Mouse (Mus musculus): ENCODE measurements at regions not wholly inside any gene's neighbourhood (a gene's known extent, or its start where the extent isn't known, plus 50 kb on each side); places are given as distances from the start of the nearest gene placed in this dataset.

DNA sequence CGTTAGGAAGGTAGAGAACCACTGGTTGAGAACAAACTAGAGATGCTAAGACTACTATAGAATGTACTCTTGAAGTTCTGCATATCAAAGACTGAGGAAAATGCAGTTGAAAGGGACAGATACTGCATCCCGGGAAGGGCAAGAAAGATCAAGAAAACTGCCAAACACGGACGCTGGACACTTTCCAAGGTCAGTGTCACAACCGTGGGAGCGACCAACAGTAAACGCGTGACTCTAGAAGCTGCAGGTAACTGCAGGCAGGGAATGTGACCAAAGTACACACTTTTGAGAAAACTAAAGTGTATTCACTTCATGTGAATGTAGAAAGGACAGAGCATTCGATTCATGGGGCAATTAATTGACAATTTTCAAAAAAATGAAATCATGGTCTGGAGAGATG is 368.6 kb upstream of the Mgmt start:
- H3K36me3 ChIP-seq (ENCODE audit: control insufficient read depth, insufficient read depth, low read length), result no peaks in the 10 kb centered on the region
- H3K4me1 ChIP-seq (replicated peaks; ENCODE audit: control insufficient read depth, insufficient read depth, low read length), result no peaks in the 10 kb centered on the region
- H3K9ac ChIP-seq (ENCODE audit: low read length), result no peak overlapping the region
- no peaks in the 10 kb centered on the region for H3K27me3 ChIP-seq (replicated peaks; ENCODE audit: control insufficient read depth, insufficient read depth, low read length)
- 90% methylated on average over 9 of the region's 9 CpGs for WGBS
- H3K4me2 ChIP-seq (ENCODE audit: low read length), result no peak overlapping the region
- no peaks in the 10 kb centered on the region for H3K9me3 ChIP-seq (ENCODE audit: control insufficient read depth, low read length)
- DNase-seq (ENCODE audit: low spot score), result no peak
- no peak for ATAC-seq (replicated peaks; ENCODE audit: low FRiP score, low TSS enrichment, low read depth)
- H3K27ac ChIP-seq (ENCODE audit: low read depth), result no peak overlapping the region
- no peak overlapping the region for H3K4me3 ChIP-seq (ENCODE audit: low read depth, low read length)

DNA sequence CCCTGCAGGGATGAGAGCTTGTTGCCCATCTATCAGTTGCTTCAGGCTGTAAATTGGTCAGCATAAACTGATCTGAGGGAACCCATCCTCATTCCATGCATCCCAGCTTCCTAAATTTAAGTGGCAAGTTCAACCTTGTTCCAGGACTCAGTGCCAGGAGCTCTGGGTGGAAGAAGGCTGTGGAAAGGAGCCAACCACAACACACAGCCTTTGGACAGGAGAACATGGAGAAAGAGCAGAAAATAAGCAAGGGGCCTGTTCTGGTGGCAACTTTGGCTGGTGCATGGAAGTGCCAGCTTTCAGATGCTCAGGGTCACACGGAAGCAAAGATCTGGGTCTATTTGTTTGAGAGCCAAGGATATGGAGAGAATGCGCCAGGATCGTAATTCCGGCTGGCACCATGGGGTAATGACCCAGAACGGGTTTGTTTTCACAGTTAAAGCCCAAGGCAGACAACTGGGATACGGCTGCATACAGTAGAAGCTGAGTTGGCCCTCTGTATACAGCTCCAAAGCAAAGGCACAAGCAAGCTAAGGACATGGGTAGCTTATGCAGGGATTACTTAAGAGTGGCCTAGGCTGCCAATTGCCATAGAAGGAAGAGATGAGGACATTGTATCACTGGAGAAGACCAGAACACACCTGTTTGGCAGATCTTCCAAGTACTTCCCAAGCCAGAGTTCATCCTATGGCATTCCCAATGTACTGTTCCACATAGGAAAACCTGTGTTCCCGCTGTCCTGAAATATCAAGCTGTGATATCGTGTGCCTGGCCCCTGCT is 364.2 kb upstream of the Mgmt start:
- Histone ChIP-seq H3K36me3 (ENCODE audit: control insufficient read depth, insufficient read depth, low read length) (no peaks in the 10 kb centered on the region), H3K9ac (ENCODE audit: low read length) (no peak overlapping the region), H3K4me1 (replicated peaks; ENCODE audit: control insufficient read depth, insufficient read depth, low read length) (no peaks in the 10 kb centered on the region), H3K4me2 (ENCODE audit: low read length) (no peak overlapping the region), H3K27me3 (replicated peaks; ENCODE audit: control insufficient read depth, insufficient read depth, low read length) (no peaks in the 10 kb centered on the region), H3K9me3 (ENCODE audit: control insufficient read depth, low read length) (no peaks in the 10 kb centered on the region), H3K27ac (ENCODE audit: low read depth) (no peak overlapping the region), H3K4me3 (ENCODE audit: low read depth, low read length) (no peak overlapping the region)
- no peak for DNase-seq (ENCODE audit: low spot score)
- WGBS, result 90% methylated on average over 8 of the region's 8 CpGs
- no peak for ATAC-seq (replicated peaks; ENCODE audit: low FRiP score, low TSS enrichment, low read depth)

DNA sequence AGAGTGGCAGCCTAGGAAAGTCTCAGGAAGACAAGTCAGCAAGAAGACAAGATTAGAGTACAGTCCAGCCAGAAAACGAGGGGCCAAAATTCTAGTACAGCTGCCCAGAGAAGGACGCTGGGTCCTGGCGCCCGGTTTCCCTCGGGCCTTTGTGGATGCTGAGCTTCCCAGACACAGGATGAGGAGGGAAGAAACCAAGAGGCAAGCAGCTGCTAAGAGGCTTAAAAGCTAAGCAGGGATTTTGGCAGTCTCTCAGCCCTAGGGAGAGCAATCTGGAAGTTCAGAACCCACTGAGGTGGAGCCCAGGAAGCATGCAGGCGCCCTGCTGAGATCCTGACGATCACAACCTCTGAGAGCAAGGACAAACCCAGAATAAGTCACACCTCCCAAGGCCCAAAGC is 363.1 kb upstream of the Mgmt start:
- DNase-seq (ENCODE audit: low spot score) (no peak), ATAC-seq (replicated peaks; ENCODE audit: low FRiP score, low TSS enrichment, low read depth) (no peak)
- no peak overlapping the region for H3K4me3 ChIP-seq (ENCODE audit: low read depth, low read length)
- no peaks in the 10 kb centered on the region for H3K4me1 ChIP-seq (replicated peaks; ENCODE audit: control insufficient read depth, insufficient read depth, low read length)
- no peaks in the 10 kb centered on the region for H3K9me3 ChIP-seq (ENCODE audit: control insufficient read depth, low read length)
- no peaks in the 10 kb centered on the region for H3K27me3 ChIP-seq (replicated peaks; ENCODE audit: control insufficient read depth, insufficient read depth, low read length)
- WGBS, result 63% methylated on average over 7 of the region's 7 CpGs
- no peak overlapping the region for H3K9ac ChIP-seq (ENCODE audit: low read length)
- no peak overlapping the region for H3K27ac ChIP-seq (ENCODE audit: low read depth)
- no peaks in the 10 kb centered on the region for H3K36me3 ChIP-seq (ENCODE audit: control insufficient read depth, insufficient read depth, low read length)
- no peak overlapping the region for H3K4me2 ChIP-seq (ENCODE audit: low read length)

DNA sequence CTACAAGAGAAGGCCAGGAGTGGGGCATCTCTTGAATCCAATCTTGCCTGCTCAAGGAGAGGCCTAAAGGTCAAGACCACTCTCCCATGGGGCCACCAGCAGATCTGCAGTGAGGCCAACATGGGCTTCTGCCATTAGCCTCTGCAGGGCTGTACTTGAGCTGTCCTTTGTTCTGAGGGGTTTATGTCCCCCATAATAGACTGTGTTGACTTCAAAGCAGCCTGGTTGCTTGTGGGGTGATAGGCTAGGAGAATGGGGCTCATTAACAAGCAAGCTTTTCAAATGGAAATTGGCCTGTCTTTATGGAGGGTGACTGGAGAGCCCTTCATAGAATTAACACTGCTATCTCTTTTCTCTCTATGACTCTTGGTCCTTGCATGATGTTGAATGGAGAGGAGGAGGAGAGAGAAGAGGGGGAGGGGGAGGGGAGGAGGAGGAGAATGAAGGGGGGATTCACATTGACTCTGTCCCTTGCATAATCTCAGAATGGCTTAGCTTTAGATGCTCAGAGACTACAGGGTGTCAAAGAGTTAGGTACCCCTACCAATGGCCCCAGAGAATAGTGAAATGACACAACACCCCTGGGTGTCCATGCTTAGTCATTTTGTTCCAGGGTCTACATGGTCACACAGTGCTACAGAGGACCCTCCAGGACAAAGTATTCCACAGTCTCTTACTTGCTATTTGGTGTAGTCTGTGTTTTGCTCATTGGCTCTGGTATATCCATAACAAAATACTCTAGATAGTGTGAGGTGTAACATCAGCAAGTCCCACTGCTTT is 352.3 kb upstream of the Mgmt start:
- Histone ChIP-seq H3K36me3 (ENCODE audit: control insufficient read depth, insufficient read depth, low read length) (no peaks in the 10 kb centered on the region), H3K4me3 (ENCODE audit: low read depth, low read length) (no peak overlapping the region), H3K9me3 (ENCODE audit: control insufficient read depth, low read length) (no peaks in the 10 kb centered on the region), H3K9ac (ENCODE audit: low read length) (no peak overlapping the region), H3K4me2 (ENCODE audit: low read length) (no peak overlapping the region), H3K4me1 (replicated peaks; ENCODE audit: control insufficient read depth, insufficient read depth, low read length) (no peaks in the 10 kb centered on the region), H3K27me3 (replicated peaks; ENCODE audit: control insufficient read depth, insufficient read depth, low read length) (no peaks in the 10 kb centered on the region), H3K27ac (ENCODE audit: low read depth) (no peak overlapping the region)
- DNase-seq (ENCODE audit: low spot score) (no peak), ATAC-seq (replicated peaks; ENCODE audit: low FRiP score, low TSS enrichment, low read depth) (no peak)

- no peak for DNase-seq (ENCODE audit: low spot score)
Observed at GRCm38 (mm10) chr7:136542896-136543295, 351.5 kb upstream of the Mgmt start.

DNA sequence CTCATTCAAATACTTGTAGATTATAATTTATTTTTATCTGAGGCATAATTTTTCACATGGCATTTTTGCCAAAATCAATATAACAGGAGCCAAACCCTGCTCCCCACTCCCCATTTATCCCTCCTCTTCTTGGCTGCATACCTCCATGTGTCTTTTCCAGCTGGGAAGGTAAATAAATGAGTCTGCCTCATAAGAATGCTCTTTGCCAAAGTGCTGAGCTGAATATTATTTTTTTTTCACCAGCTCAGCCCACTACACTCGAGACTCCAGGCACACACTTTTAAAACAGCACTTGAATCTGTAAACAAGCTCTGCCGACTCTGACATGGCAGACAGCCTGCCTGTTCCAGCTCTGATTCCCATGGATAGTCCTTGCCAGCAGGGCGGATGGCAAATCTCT is 346.6 kb upstream of the Mgmt start:
- 36% methylated on average over 3 of the region's 3 CpGs for WGBS

More at GRCm38 (mm10) chr7:136542896-136543295, 351.5 kb upstream of the Mgmt start:
- Histone ChIP-seq H3K9me3 (ENCODE audit: control insufficient read depth, low read length) (no peaks in the 10 kb centered on the region), H3K4me1 (replicated peaks; ENCODE audit: control insufficient read depth, insufficient read depth, low read length) (no peaks in the 10 kb centered on the region), H3K27me3 (replicated peaks; ENCODE audit: control insufficient read depth, insufficient read depth, low read length) (no peaks in the 10 kb centered on the region), H3K9ac (ENCODE audit: low read length) (no peak overlapping the region), H3K4me2 (ENCODE audit: low read length) (no peak overlapping the region), H3K4me3 (ENCODE audit: low read depth, low read length) (no peak overlapping the region), H3K36me3 (ENCODE audit: control insufficient read depth, insufficient read depth, low read length) (no peaks in the 10 kb centered on the region), H3K27ac (ENCODE audit: low read depth) (no peak overlapping the region)
- 78% methylated on average over 7 of the region's 7 CpGs for WGBS
- ATAC-seq (replicated peaks; ENCODE audit: low FRiP score, low TSS enrichment, low read depth), result no peak

GRCm38 (mm10) chr7:136556436-136556835 is 338.0 kb upstream of the Mgmt start:
- WGBS, result 43% methylated on average over 4 of the region's 4 CpGs
- ATAC-seq (replicated peaks; ENCODE audit: low FRiP score, low TSS enrichment, low read depth), result no peak
- Histone ChIP-seq H3K9ac (ENCODE audit: low read length) (no peak overlapping the region), H3K4me2 (ENCODE audit: low read length) (no peak overlapping the region), H3K4me3 (ENCODE audit: low read depth, low read length) (no peak overlapping the region), H3K9me3 (ENCODE audit: control insufficient read depth, low read length) (no peaks in the 10 kb centered on the region), H3K27me3 (replicated peaks; ENCODE audit: control insufficient read depth, insufficient read depth, low read length) (no peaks in the 10 kb centered on the region), H3K27ac (ENCODE audit: low read depth) (no peak overlapping the region), H3K36me3 (ENCODE audit: control insufficient read depth, insufficient read depth, low read length) (no peaks in the 10 kb centered on the region), H3K4me1 (replicated peaks; ENCODE audit: control insufficient read depth, insufficient read depth, low read length) (no peaks in the 10 kb centered on the region)
- DNase-seq (ENCODE audit: low spot score), result no peak

More for the DNA sequence above, 346.6 kb upstream of the Mgmt start:
- H3K27me3 ChIP-seq (replicated peaks; ENCODE audit: control insufficient read depth, insufficient read depth, low read length), result no peaks in the 10 kb centered on the region
- no peak for ATAC-seq (replicated peaks; ENCODE audit: low FRiP score, low TSS enrichment, low read depth)
- H3K4me2 ChIP-seq (ENCODE audit: low read length), result no peak overlapping the region
- no peaks in the 10 kb centered on the region for H3K4me1 ChIP-seq (replicated peaks; ENCODE audit: control insufficient read depth, insufficient read depth, low read length)
- H3K36me3 ChIP-seq (ENCODE audit: control insufficient read depth, insufficient read depth, low read length), result no peaks in the 10 kb centered on the region
- no peak overlapping the region for H3K9ac ChIP-seq (ENCODE audit: low read length)
- H3K27ac ChIP-seq (ENCODE audit: low read depth), result no peak overlapping the region
- no peaks in the 10 kb centered on the region for H3K9me3 ChIP-seq (ENCODE audit: control insufficient read depth, low read length)
- no peak for DNase-seq (ENCODE audit: low spot score)
- no peak overlapping the region for H3K4me3 ChIP-seq (ENCODE audit: low read depth, low read length)

DNA sequence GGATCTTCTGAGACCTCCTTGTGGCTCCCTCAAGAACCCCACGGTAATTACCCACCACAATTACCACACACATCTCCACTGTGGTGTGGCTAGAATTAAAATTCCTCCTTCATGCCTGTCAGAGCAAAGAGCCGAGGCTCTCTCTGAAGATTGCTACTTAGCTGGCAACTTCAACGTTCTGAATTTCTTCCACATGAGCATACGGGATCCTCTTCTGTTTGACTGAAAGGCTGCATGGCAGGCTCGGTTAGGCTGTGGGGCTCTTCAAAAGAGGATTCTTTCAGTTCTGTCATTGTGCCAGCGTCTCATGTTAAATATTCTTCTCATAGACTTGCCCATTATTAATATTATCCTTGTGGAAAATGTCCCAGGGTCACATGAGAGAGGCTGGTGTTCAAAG is 334.9 kb upstream of the Mgmt start:
- H3K4me1 ChIP-seq (replicated peaks; ENCODE audit: control insufficient read depth, insufficient read depth, low read length), result no peaks in the 10 kb centered on the region
- no peak overlapping the region for H3K4me2 ChIP-seq (ENCODE audit: low read length)

DNA sequence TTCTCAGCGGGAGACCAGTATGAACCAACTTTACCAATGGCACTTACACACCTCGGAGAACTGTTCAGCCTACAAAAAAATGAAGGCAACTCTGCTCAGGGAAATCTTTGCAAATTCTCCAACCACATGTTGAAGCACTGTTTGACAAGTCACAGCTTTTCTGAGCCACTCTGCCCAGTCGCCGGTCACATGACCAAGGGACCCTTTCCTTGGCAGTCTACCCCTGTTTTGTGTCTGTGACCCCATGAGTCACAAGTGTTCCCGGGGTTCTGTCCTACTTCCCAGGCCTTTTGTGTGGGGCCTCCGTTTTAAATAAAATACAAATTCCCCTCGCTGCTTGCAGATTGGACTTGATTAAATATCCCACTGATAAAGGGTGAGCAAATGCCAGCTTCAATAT is 323.5 kb upstream of the Mgmt start:
- 64% methylated on average over 7 of the region's 7 CpGs for WGBS
- H3K4me3 ChIP-seq (ENCODE audit: low read depth, low read length), result no peak overlapping the region

More for the DNA sequence above, 334.9 kb upstream of the Mgmt start:
- ATAC-seq (replicated peaks; ENCODE audit: low FRiP score, low TSS enrichment, low read depth) (no peak), DNase-seq (ENCODE audit: low spot score) (no peak)
- Histone ChIP-seq H3K9ac (ENCODE audit: low read length) (no peak overlapping the region), H3K27ac (ENCODE audit: low read depth) (no peak overlapping the region), H3K36me3 (ENCODE audit: control insufficient read depth, insufficient read depth, low read length) (no peaks in the 10 kb centered on the region), H3K27me3 (replicated peaks; ENCODE audit: control insufficient read depth, insufficient read depth, low read length) (no peaks in the 10 kb centered on the region), H3K4me3 (ENCODE audit: low read depth, low read length) (no peak overlapping the region), H3K9me3 (ENCODE audit: control insufficient read depth, low read length) (no peaks in the 10 kb centered on the region)
- 81% methylated on average over 6 of the region's 6 CpGs for WGBS

More for the DNA sequence above, 323.5 kb upstream of the Mgmt start:
- Histone ChIP-seq H3K9ac (ENCODE audit: low read length) (no peak overlapping the region), H3K4me2 (ENCODE audit: low read length) (no peak overlapping the region), H3K9me3 (ENCODE audit: control insufficient read depth, low read length) (no peaks in the 10 kb centered on the region), H3K4me1 (replicated peaks; ENCODE audit: control insufficient read depth, insufficient read depth, low read length) (no peaks in the 10 kb centered on the region), H3K36me3 (ENCODE audit: control insufficient read depth, insufficient read depth, low read length) (no peaks in the 10 kb centered on the region), H3K27me3 (replicated peaks; ENCODE audit: control insufficient read depth, insufficient read depth, low read length) (no peaks in the 10 kb centered on the region), H3K27ac (ENCODE audit: low read depth) (no peak overlapping the region)
- ATAC-seq (replicated peaks; ENCODE audit: low FRiP score, low TSS enrichment, low read depth) (no peak), DNase-seq (ENCODE audit: low spot score) (no peak)

All from intestine, embryonic 14.5 days (tissue).